In the genomic region with DNA sequence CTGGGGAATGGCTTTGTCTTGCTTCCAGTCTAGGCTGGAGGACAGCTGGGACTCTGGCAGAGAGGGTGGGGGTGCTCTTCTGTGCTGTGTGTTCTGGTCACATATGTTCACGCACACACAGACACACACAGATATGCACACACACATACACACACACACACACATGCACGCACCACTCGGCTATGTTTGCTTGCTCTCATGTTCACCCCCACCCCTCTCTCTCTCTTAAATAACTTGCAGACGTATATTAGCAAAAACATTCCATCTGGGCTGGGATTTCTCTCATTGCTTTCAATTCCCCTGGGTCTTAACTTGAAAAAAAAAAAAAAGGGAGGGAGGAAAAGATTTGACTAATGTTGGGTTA, we compare ENCODE assay signal across 10 mouse cellular contexts. TPM values are rescaled to one million over a fixed set of nuclear protein-coding genes. Genes with fewer than 3 reads are reported as not detected.
A peak's percentile ranks its signal among the peaks of the same experiment; 100 is the strongest.
DNase-seq lines count a peak whose midpoint lies in the region; ATAC-seq lines count a peak whose summit lies in the region.
"Had no signal": no experiment of that assay in that cellular context is flagged by ENCODE, and none has a peak within 500 bp of the region (broad histone marks: within the 10 kb centered on the region; RNA-seq: fewer than 3 reads in every experiment).

No protein-coding gene starts in this region.

- H3K9ac ChIP-seq in lung, embryonic 16.5 days (ENCODE audit: low read length), result peak overlapping the region; percentile 42
- 0 out of 2 replicates have a peak overlapping the region, but pooled peaks have one; percentile 13 for H3K9ac ChIP-seq in intestine, embryonic 14.5 days (ENCODE audit: low read length)
- H3K9ac ChIP-seq in stomach, embryonic 15.5 days, result no peak overlapping the region
- H3K9ac ChIP-seq: liver, embryonic 12.5 days had no signal

- H3K4me2 ChIP-seq in lung, embryonic 16.5 days (ENCODE audit: low read depth, low read length), result no peak overlapping the region
- no peak overlapping the region for H3K4me2 ChIP-seq in intestine, embryonic 14.5 days (ENCODE audit: low read length)
- no peak overlapping the region for H3K4me2 ChIP-seq in stomach, embryonic 15.5 days
- H3K4me2 ChIP-seq: liver, embryonic 12.5 days had no signal

- peaks cover 34% of the 10 kb centered on the region for H3K4me1 ChIP-seq in heart, embryonic 10.5 days
- peaks cover 18% of the 10 kb centered on the region for H3K4me1 ChIP-seq in lung, embryonic 16.5 days (replicated peaks; ENCODE audit: control insufficient read depth, insufficient read depth, low read length)
- H3K4me1 ChIP-seq in intestine, embryonic 14.5 days (replicated peaks; ENCODE audit: control insufficient read depth, insufficient read depth, low read length), result peaks cover 20% of the 10 kb centered on the region
- H3K4me1 ChIP-seq in stomach, embryonic 15.5 days, result peaks cover 34% of the 10 kb centered on the region
- H3K4me1 ChIP-seq: liver, embryonic 12.5 days had no signal

- H3K36me3 ChIP-seq in heart, embryonic 10.5 days, result no peaks in the 10 kb centered on the region
- no peaks in the 10 kb centered on the region for H3K36me3 ChIP-seq in lung, embryonic 16.5 days (ENCODE audit: control insufficient read depth, insufficient read depth, low read length)
- H3K36me3 ChIP-seq in intestine, embryonic 14.5 days (ENCODE audit: control insufficient read depth, insufficient read depth, low read length), result no peaks in the 10 kb centered on the region
- H3K36me3 ChIP-seq in stomach, embryonic 15.5 days, result no peaks in the 10 kb centered on the region
- H3K36me3 ChIP-seq: liver, embryonic 12.5 days had no signal

- 0 out of 2 replicates have a peak, but pooled peaks cover 20% of the 10 kb centered on the region for H3K27me3 ChIP-seq in heart, embryonic 10.5 days (ENCODE audit: insufficient read depth, poor library complexity, severe bottlenecking)
- no peaks in the 10 kb centered on the region for H3K27me3 ChIP-seq in lung, embryonic 16.5 days (ENCODE audit: control insufficient read depth, insufficient read depth, low read depth, low read length)
- no peaks in the 10 kb centered on the region for H3K27me3 ChIP-seq in intestine, embryonic 14.5 days (replicated peaks; ENCODE audit: control insufficient read depth, insufficient read depth, low read length)
- no peaks in the 10 kb centered on the region for H3K27me3 ChIP-seq in stomach, embryonic 15.5 days (replicated peaks)

- ATAC-seq in lung, embryonic 16.5 days (ENCODE audit: low read depth), result peak; percentile 76
- 0 out of 2 replicates have a peak, but pooled peaks have one; percentile 65 for ATAC-seq in intestine, embryonic 14.5 days (replicated peaks; ENCODE audit: low FRiP score, low TSS enrichment, low read depth)
- ATAC-seq in stomach, embryonic 15.5 days (ENCODE audit: insufficient read depth, low FRiP score, low read depth), result peak; percentile 45; the same call in 1 of the 2 replicates
- ATAC-seq: liver, embryonic 12.5 days had no signal

- H3K27ac ChIP-seq in heart, embryonic 10.5 days, result peak overlapping the region; percentile 74; the same call in 1 of the 2 replicates
- peak overlapping the region; percentile 88 for H3K27ac ChIP-seq in lung, embryonic 16.5 days (ENCODE audit: low read length)
- H3K27ac ChIP-seq in intestine, embryonic 14.5 days (ENCODE audit: low read depth), result peak overlapping the region; percentile 84
- H3K27ac ChIP-seq in stomach, embryonic 15.5 days, result peak overlapping the region; percentile 88
- H3K27ac ChIP-seq: liver, embryonic 12.5 days had no signal

- 72% methylated on average over 4 of the region's 4 CpGs for WGBS in heart, embryonic 10.5 days
- 21% methylated on average over 4 of the region's 4 CpGs for WGBS in lung, embryonic 16.5 days
- WGBS in intestine, embryonic 14.5 days, result 16% methylated on average over 4 of the region's 4 CpGs
- WGBS in stomach, embryonic 15.5 days, result 22% methylated on average over 4 of the region's 4 CpGs

- no peak overlapping the region for H3K4me3 ChIP-seq in heart, embryonic 10.5 days
- H3K4me3 ChIP-seq in lung, embryonic 16.5 days (ENCODE audit: low read length), result no peak overlapping the region
- no peak overlapping the region for H3K4me3 ChIP-seq in intestine, embryonic 14.5 days (ENCODE audit: low read depth, low read length)
- H3K4me3 ChIP-seq in stomach, embryonic 15.5 days (replicated peaks), result no peak overlapping the region
- H3K4me3 ChIP-seq: liver, embryonic 12.5 days had no signal

- no peak for DNase-seq in heart, embryonic 10.5 days (ENCODE audit: low spot score)
- no peak for DNase-seq in heart, adult 18-20 months
- no peak for DNase-seq in lung, postnatal 36 days
- peak; percentile 67 for DNase-seq in intestine, embryonic 14.5 days (ENCODE audit: low spot score)
- no peak for DNase-seq in gastrocnemius, postnatal 10 days
- no peak for DNase-seq in layer of hippocampus, adult 9-11 months
- DNase-seq: cerebellum, adult 11 months had no signal

- H3K9me3 ChIP-seq in heart, embryonic 10.5 days, result no peaks in the 10 kb centered on the region
- H3K9me3 ChIP-seq in lung, embryonic 16.5 days (ENCODE audit: control insufficient read depth, low read length), result no peaks in the 10 kb centered on the region
- no peaks in the 10 kb centered on the region for H3K9me3 ChIP-seq in intestine, embryonic 14.5 days (ENCODE audit: control insufficient read depth, low read length)
- no peaks in the 10 kb centered on the region for H3K9me3 ChIP-seq in stomach, embryonic 15.5 days
- H3K9me3 ChIP-seq: liver, embryonic 12.5 days had no signal

RNA-seq across cellular contexts. Expression of a gene that starts 45.3 kb away (rescaled TPM):
- polyA plus RNA-seq in heart, embryonic 10.5 days (2016; fragmentation: Nextera tagmentation; extraction: Ambion mirVana), result 20.6 and 31.5 TPM in 2 replicates
- total RNA-seq in heart, adult 18-20 months (2021), result 10 to 100 TPM; 21.3 to 23.6 TPM
- 13.3 and 16.4 TPM in 2 replicates for polyA plus RNA-seq in lung, embryonic 16.5 days (2015; fragmentation: Nextera tagmentation; extraction: Ambion mirVana)
- polyA plus RNA-seq in intestine, embryonic 14.5 days (2014; fragmentation: Nextera tagmentation; extraction: Ambion mirVana), result 14.4 and 20.8 TPM in 2 replicates
- 17.2 and 24.8 TPM in 2 replicates for polyA plus RNA-seq in stomach, embryonic 15.5 days (2015; fragmentation: Nextera tagmentation; extraction: Ambion mirVana)
- total RNA-seq in gastrocnemius, postnatal 10 days (2021), result 10 to 100 TPM; 10.6 to 12.2 TPM
